Comparison of ENCODE assay signal across 8 mouse cellular contexts in genomic region chrX:47912306-47912792, GRCm38 (mm10). TPM values are rescaled to one million over a fixed set of nuclear protein-coding genes. Genes with fewer than 3 reads are reported as not detected.
DNase-seq lines count a peak whose midpoint lies in the region; ATAC-seq lines count a peak whose summit lies in the region.

Gene Ocrl, plus strand, starts transcription at chrX:47912387.

- peak within 1 kb of the TSS; percentile 63 for H3K4me3 ChIP-seq in hindbrain, embryonic 14.5 days (replicated peaks; ENCODE audit: low read length)

- peak within 1 kb of the TSS; percentile 87 for H3K27ac ChIP-seq in hindbrain, embryonic 14.5 days

- 18% methylated on average over 29 of the region's 35 CpGs for WGBS in hindbrain, embryonic 14.5 days

- no peaks in the 10 kb centered on the region; the same call in 1 of the 2 replicates for H3K4me1 ChIP-seq in hindbrain, embryonic 14.5 days (replicated peaks; ENCODE audit: control insufficient read depth, insufficient read depth, low read length)

- H3K36me3 ChIP-seq in hindbrain, embryonic 14.5 days (replicated peaks; ENCODE audit: control insufficient read depth, insufficient read depth): no peaks in the 10 kb centered on the region

- peak; percentile 83 for DNase-seq in ZHBTc4 (ENCODE audit: low read depth, low spot score)
- DNase-seq in cerebellum, postnatal 4 days (ENCODE audit: low spot score in 2 of 2): peak; percentile 31 to 72
- DNase-seq in gastrocnemius, adult 18-20 months (ENCODE audit: low spot score): peak; percentile 65
- DNase-seq in hindbrain, embryonic 14.5 days (ENCODE audit: low spot score): peak; percentile 71
- DNase-seq in layer of hippocampus, postnatal 36 days: peak; percentile 67 to 70
- DNase-seq in lung, postnatal 25 days (ENCODE audit: low spot score): peak; percentile 59
- DNase-seq in retina, adult 2 months (ENCODE audit: low read depth, low spot score): peak; percentile 47
- peak; percentile 64 to 68 for DNase-seq in thymus, postnatal 36 days

- ATAC-seq in hindbrain, embryonic 14.5 days (ENCODE audit: low FRiP score): peak; percentile 91

- no peaks in the 10 kb centered on the region for H3K27me3 ChIP-seq in hindbrain, embryonic 14.5 days (ENCODE audit: control insufficient read depth, insufficient read depth, low read length)

- H3K9ac ChIP-seq in hindbrain, embryonic 14.5 days: peak within 1 kb of the TSS; percentile 86

- H3K4me2 ChIP-seq in hindbrain, embryonic 14.5 days (replicated peaks): peak within 1 kb of the TSS; percentile 62

- no peaks in the 10 kb centered on the region for H3K9me3 ChIP-seq in hindbrain, embryonic 14.5 days (ENCODE audit: control insufficient read depth, low read length)

RNA-seq across cellular contexts. Expression of gene Ocrl, which starts in this region (rescaled TPM):
- 10 to 100 TPM; 11.3 to 12.0 TPM for total RNA-seq in gastrocnemius, adult 18-20 months (2021)
- polyA plus RNA-seq in hindbrain, embryonic 14.5 days (2014; fragmentation: Nextera tagmentation; extraction: Ambion mirVana): 35.9 and 36.9 TPM in 2 replicates
- 10 to 100 TPM; 52.4 to 57.6 TPM for total RNA-seq in layer of hippocampus, postnatal 36 days (2021)

Comparison
In these comparisons a context has a peak if more than half of its experiments do, and no peak if none do; other contexts are left out.
1. Peak in every context shown above with its lines: DNase-seq, ATAC-seq, H3K4me3 ChIP-seq and H3K27ac ChIP-seq.
2. RNA of gene Ocrl (total RNA-seq): 52.4 to 57.6 TPM in layer of hippocampus, postnatal 36 days; 11.3 to 12.0 TPM in gastrocnemius, adult 18-20 months; every median in the first group is over 4 times any median in the second.